Mouse (Mus musculus): ENCODE results near the gene Sorl1.

Gene Sorl1

DNA sequence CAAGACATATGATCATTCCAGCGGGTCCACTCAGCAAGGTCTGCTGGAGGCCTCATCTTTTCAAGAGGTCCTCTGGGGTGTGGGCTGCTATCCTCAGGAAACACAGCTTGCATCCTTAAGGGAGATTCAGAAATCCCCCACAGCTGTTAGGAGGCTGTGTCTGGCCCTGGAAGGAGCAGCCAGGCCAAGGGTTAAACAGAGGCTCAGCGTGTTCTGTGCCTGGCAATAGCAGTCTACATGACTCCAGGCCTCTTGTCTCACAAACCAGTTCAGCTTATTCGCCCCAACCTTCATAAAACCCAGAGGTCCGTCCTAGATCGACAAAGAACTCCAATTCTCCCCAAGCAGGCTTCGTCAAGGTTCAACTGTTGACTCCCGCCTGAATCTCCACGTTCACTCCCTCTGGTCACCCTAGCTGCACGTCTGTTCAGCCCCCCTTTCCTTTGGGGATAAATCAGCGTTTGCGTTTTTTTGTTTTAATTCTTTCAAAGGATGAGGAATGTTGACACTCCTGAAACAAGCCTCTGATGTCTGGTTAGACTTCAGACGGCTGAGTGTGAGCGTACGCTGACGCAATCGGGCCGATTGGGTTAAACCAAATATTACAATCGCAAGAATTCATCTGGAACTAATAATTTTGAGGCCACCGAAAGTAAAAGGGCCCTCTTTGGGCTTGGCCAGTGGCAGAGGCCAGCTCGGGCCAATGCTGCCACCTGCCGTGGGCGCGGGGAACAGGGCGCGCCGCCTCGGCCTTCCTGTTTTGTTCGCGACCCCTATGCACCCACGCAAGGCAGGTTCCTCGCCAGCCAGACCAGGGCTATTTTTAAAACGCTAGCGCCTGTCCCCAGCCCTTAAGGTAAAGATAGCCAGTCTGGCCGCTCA is 173.7 kb downstream of the Sorl1 start:
- peak; percentile 64 for DNase-seq

DNA sequence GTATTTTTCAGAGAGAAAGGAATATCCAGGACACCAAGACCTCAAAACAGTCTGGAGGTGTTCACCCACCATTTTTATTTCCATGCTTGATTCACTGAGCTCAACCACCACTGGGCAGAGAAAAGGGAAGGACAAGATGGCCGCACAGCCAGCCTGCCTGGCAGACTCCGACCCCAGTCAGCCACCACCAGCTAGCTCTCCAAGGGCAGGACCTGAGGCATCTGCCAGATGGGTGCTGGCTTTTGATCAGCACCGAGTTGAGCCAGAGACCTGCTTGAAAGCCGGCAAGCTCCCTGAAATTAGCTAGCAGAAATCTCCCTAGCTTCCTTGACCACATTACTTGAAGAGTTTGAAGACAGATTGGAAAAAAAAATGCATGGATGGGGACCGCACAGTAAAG is 174.6 kb downstream of the Sorl1 start:
- DNase-seq: no peak

DNA sequence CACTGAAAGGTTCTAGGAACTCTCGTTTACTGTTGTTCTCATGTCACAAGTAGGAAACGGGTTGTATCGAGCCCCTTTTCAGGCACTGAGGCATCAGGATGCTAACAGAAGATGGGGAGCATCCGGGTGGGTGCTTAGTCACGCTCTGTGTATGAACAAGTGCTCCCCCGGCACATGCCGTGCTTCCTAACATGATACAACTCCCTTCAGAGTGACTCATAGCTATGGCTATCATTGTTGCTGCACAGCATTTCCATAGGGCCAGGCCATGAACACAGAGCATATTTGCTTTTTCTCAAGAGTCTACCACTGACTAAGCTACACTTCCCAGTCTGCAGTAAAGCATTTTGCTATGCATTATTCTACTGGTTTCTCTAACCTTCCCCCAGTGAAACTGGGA is 179.1 kb downstream of the Sorl1 start:
- DNase-seq: no peak

DNA sequence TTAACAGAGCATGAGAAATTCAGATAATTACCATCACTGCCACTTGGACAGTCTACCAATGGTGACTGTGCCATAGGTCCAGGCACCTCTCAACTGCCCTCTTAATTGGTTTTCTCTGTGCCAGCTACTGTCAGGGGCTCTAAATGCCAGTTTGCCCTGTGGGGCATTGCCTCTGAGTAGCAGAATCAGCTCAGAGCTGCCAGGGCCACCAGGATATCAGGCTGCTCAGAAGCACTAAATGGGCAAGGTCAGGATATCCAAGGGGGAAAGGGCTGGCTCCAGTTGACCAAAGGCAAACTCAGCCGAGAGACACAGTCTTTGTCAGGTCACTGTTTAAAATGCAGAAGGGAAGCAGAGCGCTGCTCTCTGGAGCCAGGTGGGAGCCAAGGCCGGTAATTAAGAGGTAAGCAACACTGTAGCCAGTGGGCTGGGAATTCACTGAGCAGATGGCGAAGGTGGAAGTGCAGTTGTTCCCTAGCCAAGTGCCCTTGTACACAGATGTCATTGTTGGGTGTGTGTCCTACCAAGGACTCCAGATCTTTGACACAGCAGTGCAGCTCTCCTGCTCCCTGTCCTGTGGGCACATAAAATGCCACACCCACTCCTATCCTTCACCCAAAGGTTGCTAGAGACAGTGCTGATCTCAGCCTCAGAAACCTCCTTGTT is 181.0 kb downstream of the Sorl1 start:
- peak; percentile 68 for DNase-seq

DNA sequence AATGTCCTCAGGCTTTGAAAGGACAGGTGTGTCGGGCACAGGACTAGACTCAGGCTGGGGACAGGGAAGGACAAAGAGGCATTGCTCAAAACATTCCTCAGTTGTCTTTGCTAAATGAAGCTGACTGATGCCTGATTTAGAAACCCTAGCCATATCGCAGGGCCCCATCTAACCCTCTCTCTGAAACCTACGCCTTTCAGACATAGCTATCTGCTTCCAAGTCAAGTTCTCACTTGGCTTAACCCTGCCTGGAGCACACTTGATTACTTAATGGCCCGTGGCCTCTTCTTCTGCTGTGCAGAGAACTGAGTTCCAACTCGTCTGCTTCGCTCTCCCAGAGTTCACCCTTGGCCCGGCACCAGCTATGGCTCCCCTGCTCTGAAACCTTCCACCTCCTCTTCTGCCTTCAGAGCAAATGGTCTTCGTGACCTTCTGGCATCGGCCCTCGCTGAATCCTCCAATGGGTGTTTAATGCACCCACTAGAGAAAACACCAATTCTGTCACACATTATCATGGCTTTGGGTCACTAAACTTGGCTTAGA is 183.7 kb downstream of the Sorl1 start:
- DNase-seq: no peak

DNA sequence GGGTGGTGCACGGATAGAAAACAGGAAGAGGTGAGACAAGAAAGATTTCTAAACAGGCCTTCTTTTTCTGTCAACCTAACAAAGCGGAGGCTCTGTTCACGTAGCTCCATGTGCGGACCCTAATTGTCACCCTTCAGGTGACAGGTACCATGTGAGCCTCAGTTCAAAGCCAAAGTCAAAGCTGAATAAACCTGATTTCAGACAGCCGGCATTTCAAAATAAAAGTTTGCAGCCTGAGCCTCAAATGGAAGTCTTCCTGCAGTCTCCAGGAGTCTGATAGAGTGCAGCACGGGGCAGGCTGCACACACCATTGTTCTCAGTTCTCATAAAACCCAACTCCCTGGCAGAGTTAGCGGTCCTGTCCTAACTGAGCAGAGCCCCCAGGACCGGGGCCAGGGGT is 185.6 kb downstream of the Sorl1 start:
- DNase-seq: no peak

DNA sequence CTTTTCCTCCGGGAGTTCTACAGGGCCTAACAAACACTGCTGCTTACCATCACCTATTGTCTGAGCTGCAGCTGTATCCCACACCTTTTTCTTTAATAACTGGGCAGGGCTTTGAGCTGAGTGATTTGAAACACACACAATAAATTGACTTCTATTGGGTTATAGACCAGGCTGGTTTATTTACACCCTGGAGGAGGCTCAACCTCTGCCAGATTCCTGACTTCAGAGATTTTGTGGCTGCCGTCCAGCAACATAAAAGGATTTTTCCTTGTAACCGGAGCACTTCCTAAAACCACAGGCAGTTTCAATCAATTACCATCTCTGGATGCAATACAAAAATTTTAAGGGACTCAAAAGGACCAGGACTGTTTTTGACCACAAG is 186.1 kb downstream of the Sorl1 start:
- DNase-seq: no peak

DNA sequence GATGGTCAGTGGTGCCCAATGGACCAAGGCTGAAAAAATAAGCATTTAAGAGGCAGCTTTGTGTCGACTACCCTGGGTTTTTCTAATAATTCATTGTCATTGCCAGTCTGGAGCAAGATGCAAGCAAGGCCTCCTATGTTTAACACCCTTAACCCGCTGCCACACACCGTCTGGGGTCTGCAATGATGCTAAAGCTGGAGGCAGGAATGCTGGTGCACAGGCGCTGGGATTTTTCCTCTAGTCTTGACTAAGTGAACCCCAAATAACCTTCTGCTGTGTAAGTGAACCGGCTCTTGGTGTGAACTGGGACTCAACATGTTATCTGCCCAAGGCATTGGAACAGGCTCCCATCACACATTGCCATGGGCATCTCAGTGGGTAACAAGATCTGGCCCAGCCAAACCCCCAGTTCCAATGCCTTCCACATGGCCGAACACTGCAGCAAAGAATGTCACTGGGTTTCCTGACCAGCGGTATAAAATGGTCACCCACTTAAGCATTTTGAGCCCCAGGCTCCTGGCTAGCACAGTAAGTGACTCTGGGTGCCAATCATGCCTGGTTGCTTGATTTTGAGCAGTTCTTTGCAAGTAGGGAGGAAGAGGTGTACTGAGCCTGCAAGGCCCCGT is 186.6 kb downstream of the Sorl1 start:
- DNase-seq: no peak

DNA sequence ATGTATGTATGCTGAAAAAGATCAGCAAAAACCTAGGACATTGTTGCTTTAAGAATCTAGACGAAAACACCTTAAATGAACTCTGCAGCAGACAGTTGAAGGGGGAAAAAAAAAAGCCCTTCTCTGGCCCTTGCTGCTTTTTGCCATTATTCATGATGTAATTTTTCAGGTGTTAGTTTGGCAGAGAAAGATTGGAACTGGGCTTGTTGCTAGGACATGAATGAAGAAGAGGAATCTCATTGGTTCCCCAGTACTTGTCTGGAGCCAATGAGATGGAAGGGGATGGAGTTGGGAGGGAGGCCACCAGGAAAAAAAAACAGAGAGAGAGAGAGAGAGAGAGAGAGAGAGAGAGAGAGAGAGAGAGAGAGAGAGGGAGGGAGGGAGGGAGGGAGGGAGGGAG is 187.5 kb downstream of the Sorl1 start:
- no peak for DNase-seq

DNA sequence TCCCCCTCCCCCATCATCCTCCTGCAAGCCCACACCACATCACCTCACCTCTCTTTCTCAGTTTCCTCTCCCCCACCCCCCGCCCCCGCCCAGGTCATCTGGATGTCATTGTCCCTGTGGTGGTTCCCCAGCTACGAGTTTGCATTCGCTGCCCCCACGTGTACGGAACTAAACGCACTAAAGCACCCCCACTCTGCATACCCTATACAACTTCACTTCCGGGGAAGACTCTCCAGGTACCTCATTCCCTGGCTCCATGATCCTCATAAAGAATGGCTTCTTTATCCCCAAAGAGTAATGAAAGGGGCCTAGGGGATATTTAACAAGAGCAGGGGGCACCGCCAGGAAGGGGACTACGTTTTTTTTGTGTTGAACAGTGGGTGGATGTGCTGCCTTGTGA is 188.1 kb downstream of the Sorl1 start:
- no peak for DNase-seq

DNA sequence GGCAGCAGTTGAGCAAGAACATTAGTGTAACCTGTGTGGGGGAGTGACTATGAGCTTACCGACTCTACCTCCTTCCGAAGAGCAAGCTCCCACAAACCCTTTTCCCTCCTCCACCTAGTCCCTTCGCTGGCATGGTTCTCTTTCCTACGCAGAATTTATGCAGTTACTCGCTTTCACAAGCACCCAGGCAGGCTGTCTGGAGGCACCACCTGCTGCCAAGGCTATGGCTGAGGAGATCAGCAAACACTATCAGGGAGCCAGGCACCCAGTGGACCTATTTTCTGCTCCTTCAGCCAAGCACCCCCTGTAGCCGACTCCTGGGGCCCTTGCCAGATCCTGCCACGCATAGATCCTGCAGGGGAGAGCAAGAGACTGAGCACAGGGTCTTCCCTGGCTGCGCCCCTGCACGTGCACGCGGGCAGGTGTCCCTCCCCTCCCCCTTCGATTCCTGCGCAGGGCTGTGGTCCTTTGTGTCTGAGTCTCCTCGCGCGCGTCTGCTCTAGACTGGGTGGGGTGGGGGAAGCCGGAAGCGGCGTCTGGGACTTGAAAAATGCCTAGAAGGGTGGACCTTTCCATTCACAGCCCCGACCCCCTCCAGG is 188.6 kb downstream of the Sorl1 start:
- DNase-seq: no peak

DNA sequence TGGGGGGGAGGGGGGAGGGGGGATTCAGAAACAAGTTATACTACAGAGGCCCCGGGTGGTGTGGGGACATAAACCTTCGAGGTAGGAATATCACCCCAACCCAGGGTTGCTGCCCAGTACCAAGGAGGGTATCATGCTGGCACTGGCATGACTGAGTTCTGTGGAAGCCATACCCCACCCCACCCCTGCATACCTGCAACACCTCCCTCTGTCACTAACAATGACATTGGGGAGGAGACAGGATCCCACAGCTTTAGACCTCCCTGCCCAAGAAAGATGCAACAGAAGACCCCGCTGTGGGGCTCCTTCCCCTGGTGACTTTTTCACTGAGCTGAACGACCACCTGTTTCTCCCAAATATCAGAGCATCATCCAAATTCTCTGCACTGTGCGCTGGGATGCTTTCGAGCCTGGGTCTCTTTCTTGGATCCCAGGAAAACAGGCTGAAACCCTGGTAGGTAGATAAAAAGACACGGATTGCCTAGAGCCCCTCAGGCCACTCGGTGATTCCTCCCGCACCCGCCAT is 189.2 kb downstream of the Sorl1 start:
- DNase-seq: no peak

DNA sequence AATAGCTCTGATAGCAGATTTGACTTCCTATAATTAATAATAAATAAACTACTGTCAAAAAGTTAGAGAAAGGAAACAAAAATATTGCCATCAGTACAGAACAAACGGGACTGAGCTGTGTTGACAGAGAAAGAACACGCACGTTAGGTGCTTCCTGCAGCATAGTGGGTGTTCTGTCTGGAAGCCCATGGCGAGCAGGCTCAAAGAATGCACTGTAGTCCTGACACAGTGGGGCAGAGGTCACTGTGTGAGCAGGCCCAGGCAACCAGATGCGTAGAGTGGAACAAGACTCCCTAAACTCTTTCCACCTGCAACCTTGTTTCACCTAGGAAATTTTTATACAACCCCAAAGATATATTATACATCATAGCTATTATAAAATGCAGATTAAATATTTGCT is 194.1 kb downstream of the Sorl1 start:
- no peak for DNase-seq

DNA sequence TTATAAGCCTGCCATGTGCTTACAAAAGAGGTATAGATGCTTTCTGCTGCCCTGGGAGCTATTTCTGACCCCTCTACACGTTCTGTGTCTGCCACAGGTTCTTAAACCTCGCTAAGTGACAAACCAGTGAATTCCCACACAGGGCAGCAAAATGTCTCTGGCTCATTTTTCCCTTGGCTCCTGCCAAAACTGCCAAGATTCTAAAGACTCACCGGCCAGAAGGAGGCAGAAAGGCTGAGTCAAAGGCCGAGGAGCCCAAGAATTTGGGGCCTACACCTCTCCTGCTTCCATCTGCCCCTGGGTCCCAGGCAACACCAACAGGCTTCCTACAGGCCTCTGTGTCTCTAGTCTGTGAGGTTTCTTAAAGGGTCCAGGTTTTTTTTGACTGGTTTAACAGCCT is 198.4 kb downstream of the Sorl1 start:
- no peak for DNase-seq

DNA sequence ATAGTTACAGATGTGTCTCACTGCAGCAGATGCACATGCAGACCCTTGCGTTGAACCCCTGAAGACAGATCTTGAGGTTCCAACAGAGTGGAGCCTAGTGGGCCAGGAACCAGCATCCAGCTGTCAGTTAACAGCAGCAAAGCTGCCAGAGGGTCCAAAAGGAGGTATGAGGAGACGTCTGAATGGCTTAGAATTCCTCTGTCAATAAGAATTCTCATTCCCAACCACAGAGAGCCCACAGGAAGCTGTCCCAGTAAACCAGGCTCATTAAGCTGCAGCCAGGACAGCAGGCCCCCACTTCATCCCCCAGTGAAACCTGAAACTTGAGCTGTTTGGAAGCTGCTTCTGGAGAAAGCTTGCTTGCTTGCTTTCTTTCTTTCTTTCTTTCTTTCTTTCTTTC is 200.0 kb downstream of the Sorl1 start:
- no peak for DNase-seq

DNA sequence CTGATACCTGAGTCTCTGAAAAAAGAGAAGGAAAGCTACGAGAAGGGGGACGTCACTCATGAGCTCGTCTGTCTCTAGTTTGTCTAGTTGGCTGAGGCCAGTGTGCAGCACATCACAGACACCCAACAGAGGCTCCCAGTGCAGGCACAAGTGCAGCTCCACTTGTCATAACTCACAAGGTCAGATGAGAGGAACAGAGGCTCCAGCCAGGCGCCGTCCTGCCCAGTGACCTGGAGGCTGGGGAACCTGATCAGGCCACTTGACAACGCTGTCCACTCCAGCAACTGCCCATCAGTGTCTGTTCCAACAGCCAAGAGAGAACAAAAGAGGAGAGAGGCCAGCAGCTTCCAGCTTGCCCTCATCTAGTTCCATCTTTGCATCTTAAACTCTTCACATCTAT is 201.7 kb downstream of the Sorl1 start:
- no peak for DNase-seq

DNA sequence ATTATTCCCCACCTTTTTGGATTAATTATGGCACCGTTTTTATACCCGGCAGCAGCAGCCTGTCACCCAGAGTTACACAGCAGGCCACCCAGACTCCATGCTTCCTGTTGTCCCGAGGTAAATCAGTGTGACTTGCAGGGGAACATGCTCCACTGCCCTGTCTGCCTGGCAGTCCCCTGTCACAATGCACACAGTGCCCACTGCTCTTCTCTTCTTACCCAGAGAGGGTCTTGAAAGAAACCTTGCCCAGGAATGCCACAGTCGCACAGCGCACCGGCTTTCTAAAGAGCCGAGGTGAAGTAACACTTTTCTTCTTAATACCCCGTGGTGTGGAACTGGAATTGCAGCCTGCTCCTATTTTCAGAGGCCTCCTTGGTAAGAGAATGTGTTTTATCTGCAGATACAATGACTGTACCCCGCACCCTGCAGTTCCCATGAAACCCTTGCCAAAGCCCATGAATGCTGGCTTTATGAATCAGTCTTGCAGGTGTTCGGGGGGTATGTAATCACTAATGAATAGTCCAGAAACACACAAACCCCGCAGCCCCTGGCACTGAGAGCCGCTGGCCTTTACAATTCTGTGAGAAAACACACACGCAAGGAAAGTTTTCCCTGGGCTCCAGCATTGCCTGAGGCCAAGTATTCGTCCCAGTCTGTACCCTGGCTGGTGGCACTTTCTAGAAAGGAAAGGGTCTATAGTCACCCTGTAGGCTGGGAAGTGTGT is 205.3 kb downstream of the Sorl1 start:
- DNase-seq: no peak

DNA sequence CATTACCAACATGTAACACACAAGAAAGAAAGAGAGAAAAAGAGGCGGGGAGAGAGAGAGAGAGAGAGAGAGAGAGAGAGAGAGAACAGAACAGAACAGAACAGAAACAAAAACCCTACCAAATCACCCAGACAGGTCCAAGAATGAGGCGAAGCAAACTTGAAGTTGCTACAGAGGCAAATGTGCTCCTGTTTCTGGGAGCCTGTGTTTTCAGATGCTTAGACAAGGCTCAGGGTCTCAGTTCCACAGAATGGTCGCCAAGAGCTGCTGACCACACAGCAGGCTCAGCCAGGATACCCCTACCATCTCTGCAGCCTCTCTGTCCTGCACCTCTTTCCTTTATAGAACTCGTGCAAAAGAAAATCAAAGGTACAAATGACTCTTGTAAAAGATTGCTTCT is 205.9 kb downstream of the Sorl1 start:
- DNase-seq: no peak

DNA sequence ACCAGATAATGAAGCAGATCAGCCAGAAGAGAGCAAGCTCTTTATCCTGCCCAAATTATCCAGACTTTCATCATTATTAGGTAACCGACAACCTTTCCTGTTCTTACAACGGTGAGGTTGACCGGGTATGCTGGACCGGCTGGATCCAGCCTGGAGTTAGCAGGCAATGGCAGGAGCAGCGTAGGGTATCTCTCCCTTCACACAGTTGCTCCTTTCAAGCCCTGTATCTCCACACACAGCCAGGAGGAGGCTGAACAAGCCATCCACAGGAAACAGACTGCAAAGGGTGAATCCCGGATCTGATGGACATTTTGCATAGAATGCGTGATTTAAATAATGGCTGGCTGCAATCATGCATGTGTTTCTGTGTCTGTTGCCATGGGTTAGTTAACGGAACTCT is 208.5 kb downstream of the Sorl1 start:
- no peak for DNase-seq

Measured in cerebellum, adult 9-10 months (tissue).